Mouse (Mus musculus): ENCODE data around the gene Gm45234. TPM values are rescaled to one million over a fixed set of nuclear protein-coding genes. Genes with fewer than 3 reads are reported as not detected.

Gm45234 gene
- polyA plus RNA-seq, 1 experiment = not detected

DNA sequence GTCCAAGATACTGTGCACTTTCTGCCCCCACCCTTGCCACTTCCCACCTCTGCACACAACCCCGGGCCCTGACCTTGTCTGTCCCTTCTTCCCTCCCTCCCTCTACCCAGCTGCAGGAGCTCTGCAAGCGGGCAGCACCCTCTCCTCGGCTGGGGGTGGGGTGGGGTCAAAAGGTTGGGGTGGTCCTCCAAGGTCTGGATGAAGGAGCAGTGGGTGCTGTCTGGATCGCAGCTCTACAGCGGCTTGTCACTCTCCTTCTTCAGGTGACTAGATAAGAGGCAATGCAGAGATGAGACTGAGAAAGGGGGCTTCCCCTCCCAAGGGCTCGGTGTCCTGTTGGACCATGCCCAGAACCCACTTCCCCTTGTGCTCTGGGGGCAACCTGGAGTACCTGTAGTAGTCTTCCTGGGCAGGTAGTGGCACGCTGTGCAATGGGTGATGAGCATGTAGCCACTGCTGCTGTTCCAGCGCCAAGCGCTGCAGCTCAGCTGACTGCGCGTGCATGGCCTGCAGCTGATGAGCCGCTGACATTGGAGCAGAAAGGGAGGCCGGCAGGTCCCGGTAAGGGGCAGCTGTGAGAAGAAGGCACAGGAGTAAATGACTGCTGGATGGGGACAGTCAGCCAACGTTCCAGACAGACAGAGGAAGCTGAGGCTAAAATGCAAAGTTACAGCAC is 12.8 kb downstream of the Gm45234 start:
- Histone ChIP-seq H3K27me3 (ENCODE audit: control insufficient read depth, insufficient read depth, low read length) (no peaks in the 10 kb centered on the region), H3K4me3 (replicated peaks; ENCODE audit: insufficient read depth, low read depth, low read length) (no peak overlapping the region), H3K4me1 (ENCODE audit: control insufficient read depth, insufficient read depth, low read length) (peaks cover 17% of the 10 kb centered on the region; the same call in 1 of the 2 replicates), H3K27ac (ENCODE audit: insufficient read depth, low read length) (no peak overlapping the region)
- WGBS = 84% methylated on average over 15 of the region's 15 CpGs
- TF ChIP-seq CTCF (IDR thresholded peaks at IDR 0.05; ENCODE audit: borderline replicate concordance, insufficient read depth, low read depth, low read length) (no peak), POLR2A (IDR thresholded peaks at IDR 0.05; ENCODE audit: borderline replicate concordance, insufficient read depth, low read length) (no peak)
- DNase-seq = peak; percentile 34 to 37

- H3K4me3 ChIP-seq (replicated peaks; ENCODE audit: insufficient read depth, low read depth, low read length) = peak overlapping the region; percentile 61
- peaks cover 17% of the 10 kb centered on the region; the same call in 1 of the 2 replicates for H3K4me1 ChIP-seq (ENCODE audit: control insufficient read depth, insufficient read depth, low read length)
- H3K27ac ChIP-seq (ENCODE audit: insufficient read depth, low read length) = peak overlapping the region; percentile 51
- no peak for TF ChIP-seq POLR2A (IDR thresholded peaks at IDR 0.05; ENCODE audit: borderline replicate concordance, insufficient read depth, low read length)
- TF ChIP-seq CTCF (IDR thresholded peaks at IDR 0.05; ENCODE audit: borderline replicate concordance, insufficient read depth, low read depth, low read length) = no peak
- WGBS = 73% methylated on average over 3 of the region's 3 CpGs
- H3K27me3 ChIP-seq (ENCODE audit: control insufficient read depth, insufficient read depth, low read length) = no peaks in the 10 kb centered on the region
- no peak for DNase-seq
Measured at GRCm38 (mm10) chr6:124741842-124742241, 14.0 kb downstream of the Gm45234 start.

- whole genome bisulfite sequencing = under 1% methylated on average over 41 of the region's 41 CpGs
- peak; percentile 89 to 90 for DNase-seq
- TF ChIP-seq POLR2A (IDR thresholded peaks at IDR 0.05; ENCODE audit: borderline replicate concordance, insufficient read depth, low read length) = peak; percentile 90; the same call in 1 of the 2 replicates
- TF ChIP-seq CTCF (IDR thresholded peaks at IDR 0.05; ENCODE audit: borderline replicate concordance, insufficient read depth, low read depth, low read length) = no peak
- H3K4me3 ChIP-seq (replicated peaks; ENCODE audit: insufficient read depth, low read depth, low read length) = peak within 1 kb of the TSS; percentile 89
- H3K27ac ChIP-seq (ENCODE audit: insufficient read depth, low read length) = peak within 1 kb of the TSS; percentile 84
- peaks cover 12% of the 10 kb centered on the region; the same call in 1 of the 2 replicates for H3K4me1 ChIP-seq (ENCODE audit: control insufficient read depth, insufficient read depth, low read length)
- no peaks in the 10 kb centered on the region for H3K27me3 ChIP-seq (ENCODE audit: control insufficient read depth, insufficient read depth, low read length)
Measured at GRCm38 (mm10) chr6:124740888-124741761, 14.7 kb downstream of the Gm45234 start, which contains the start of gene Grcc10. Gene Grcc10 (minus strand): TSS chr6:124741374.

DNA sequence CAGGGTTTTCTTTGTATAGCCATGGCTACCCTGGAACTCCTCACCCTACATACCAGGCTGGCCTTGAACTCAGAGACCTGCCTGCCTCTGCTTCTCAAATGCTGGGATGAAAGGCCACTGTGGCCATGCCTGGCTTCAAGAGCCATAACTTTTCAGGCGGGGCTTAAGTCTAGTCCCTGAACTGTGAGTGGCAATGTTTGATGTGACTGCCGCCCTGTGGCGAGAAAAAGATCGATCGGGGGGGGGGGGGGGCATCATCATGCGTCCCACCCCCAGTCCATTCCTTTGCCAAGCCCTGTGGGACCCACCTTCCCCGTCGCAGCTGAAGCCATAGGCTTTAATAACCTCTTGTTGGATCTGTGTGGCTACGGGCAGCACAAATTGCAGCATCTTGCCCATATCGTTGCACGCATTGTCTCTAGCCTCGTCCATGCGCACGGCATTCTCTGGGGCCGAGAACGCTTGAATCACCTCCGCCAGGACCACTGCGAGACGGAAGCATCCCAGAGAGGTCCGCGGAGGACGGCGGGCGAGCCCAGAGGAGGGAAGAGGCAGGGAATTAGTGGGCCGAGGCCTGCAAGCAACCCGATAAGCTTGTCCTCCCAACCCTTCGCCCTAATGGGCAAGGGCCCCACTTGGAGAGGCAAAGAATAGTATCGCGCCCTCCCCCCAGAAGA is 15.5 kb downstream of the Gm45234 start:
- DNase-seq = peak in 1 of 2 experiments; percentile 65
- Histone ChIP-seq H3K27ac (ENCODE audit: insufficient read depth, low read length) (peak overlapping the region; percentile 84), H3K4me3 (replicated peaks; ENCODE audit: insufficient read depth, low read depth, low read length) (peak overlapping the region; percentile 89), H3K4me1 (ENCODE audit: control insufficient read depth, insufficient read depth, low read length) (peaks cover 12% of the 10 kb centered on the region; the same call in 1 of the 2 replicates), H3K27me3 (ENCODE audit: control insufficient read depth, insufficient read depth, low read length) (no peaks in the 10 kb centered on the region)
- whole genome bisulfite sequencing = under 1% methylated on average over 29 of the region's 29 CpGs
- TF ChIP-seq POLR2A (IDR thresholded peaks at IDR 0.05; ENCODE audit: borderline replicate concordance, insufficient read depth, low read length) (no peak), CTCF (IDR thresholded peaks at IDR 0.05; ENCODE audit: borderline replicate concordance, insufficient read depth, low read depth, low read length) (peak; percentile 46; the same call in 1 of the 2 replicates)

DNA sequence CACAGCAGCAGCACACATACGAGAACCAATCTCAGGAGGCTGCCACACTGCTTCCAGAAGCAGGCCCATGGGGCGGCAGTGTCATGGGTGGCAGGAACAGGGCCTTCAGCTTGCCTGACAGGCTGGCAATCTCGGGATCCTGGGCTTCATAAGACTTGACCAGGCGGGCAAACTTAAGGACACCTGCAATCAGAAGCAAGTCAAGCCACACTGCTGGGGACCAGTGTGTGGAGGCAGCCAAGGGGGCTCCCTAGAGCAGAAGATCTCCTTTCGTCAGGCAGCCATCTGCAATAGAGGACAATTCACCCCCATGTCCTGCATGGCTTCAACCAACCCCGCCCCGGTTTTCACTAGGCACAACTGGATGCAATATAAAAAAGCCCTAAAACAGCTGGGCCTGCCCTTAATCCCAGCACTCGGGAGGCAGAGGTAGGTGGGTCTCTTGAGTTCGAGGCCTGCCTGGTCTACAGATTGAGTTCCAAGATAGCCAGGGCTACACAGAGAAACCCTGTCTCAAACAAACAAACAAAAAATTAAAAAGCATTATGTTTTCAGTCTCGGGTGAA is 16.5 kb downstream of the Gm45234 start:
- TF ChIP-seq CTCF (IDR thresholded peaks at IDR 0.05; ENCODE audit: borderline replicate concordance, insufficient read depth, low read depth, low read length) (no peak), POLR2A (IDR thresholded peaks at IDR 0.05; ENCODE audit: borderline replicate concordance, insufficient read depth, low read length) (no peak)
- Histone ChIP-seq H3K4me3 (replicated peaks; ENCODE audit: insufficient read depth, low read depth, low read length) (no peak overlapping the region), H3K27ac (ENCODE audit: insufficient read depth, low read length) (no peak overlapping the region), H3K27me3 (ENCODE audit: control insufficient read depth, insufficient read depth, low read length) (no peaks in the 10 kb centered on the region), H3K4me1 (ENCODE audit: control insufficient read depth, insufficient read depth, low read length) (peaks cover 8% of the 10 kb centered on the region; the same call in 1 of the 2 replicates)
- no peak for DNase-seq
- WGBS = 83% methylated on average over 10 of the region's 10 CpGs

DNA sequence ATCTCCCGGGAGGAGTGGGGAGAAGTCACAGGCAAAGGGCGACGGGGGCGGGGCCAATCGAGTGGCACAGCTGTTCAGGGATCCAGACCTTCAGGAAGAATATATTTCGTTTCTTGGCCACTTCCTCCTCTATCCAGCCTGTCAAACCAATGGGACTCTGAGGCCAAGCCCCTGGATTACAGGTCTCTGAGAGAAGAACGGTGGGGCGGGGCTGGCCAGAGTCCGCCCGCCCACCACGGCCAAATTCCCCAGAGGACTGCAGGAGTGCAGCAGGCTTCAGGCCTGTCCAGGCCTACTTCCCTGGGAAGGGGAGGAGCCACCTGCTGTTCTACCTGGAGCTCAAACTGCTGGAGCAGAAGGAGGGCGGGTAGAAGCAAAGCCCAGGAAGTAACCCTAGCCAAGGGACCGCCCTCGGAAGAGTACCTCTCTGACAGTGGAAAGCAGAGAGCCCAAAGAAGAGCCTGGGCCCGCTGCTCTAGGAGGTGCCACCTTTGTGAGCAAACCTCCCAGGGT is 17.3 kb downstream of the Gm45234 start, which contains the start of gene Ptpn6:
TSS of gene Ptpn6 (minus strand) at position 204 of the 513 bp plus-strand sequence.
- 0 out of 2 replicates have a peak, but pooled peaks cover 8% of the 10 kb centered on the region for H3K4me1 ChIP-seq (ENCODE audit: control insufficient read depth, insufficient read depth, low read length)
- H3K27me3 ChIP-seq (ENCODE audit: control insufficient read depth, insufficient read depth, low read length) = no peaks in the 10 kb centered on the region
- no peak within 1 kb of the TSS for H3K4me3 ChIP-seq (replicated peaks; ENCODE audit: insufficient read depth, low read depth, low read length)
- DNase-seq = peak in 1 of 2 experiments; percentile 21
- no peak for TF ChIP-seq CTCF (IDR thresholded peaks at IDR 0.05; ENCODE audit: borderline replicate concordance, insufficient read depth, low read depth, low read length)
- no peak for TF ChIP-seq POLR2A (IDR thresholded peaks at IDR 0.05; ENCODE audit: borderline replicate concordance, insufficient read depth, low read length)
- WGBS = 42% methylated on average over 15 of the region's 15 CpGs
- no peak within 1 kb of the TSS for H3K27ac ChIP-seq (ENCODE audit: insufficient read depth, low read length)
